Mouse (Mus musculus) left cerebral cortex, adult 2 months (tissue): ENCODE data around the gene Slc25a13. TPM values are rescaled to one million over a fixed set of nuclear protein-coding genes. Genes with fewer than 3 reads are reported as not detected.

Experiments
- DNase-seq, 2 experiments: peaks; one replicate each; pipeline ENCODE4 v3.0.0; 2021 to 2022; ENCODE audit warnings: low spot score in 2 of 2, mixed read lengths in 1 of 2; ENCODE audit errors: extremely low spot score in 1 of 2
- H3K27ac ChIP-seq: fragments of 200-600 bp; 2 replicates; pipeline ENCODE4 v1.8.1; 2022
- H3K4me3 ChIP-seq: fragments of 200-600 bp; 2 replicates; pipeline ENCODE4 v1.8.1; 2022
- CTCF ChIP-seq: fragments of 200-600 bp; IDR thresholded peaks from 2 replicates; pipeline ENCODE4 v1.8.1; 2022; ENCODE audit warnings: antibody characterized with exemption, mild to moderate bottlenecking, moderate library complexity
- intact Hi-C: fragments of 180-260 bp; cut with DNase I; formaldehyde crosslinking; loops from one replicate; pipeline ENCODE4 v1.15.1; 2025
- total RNA-seq, 2 experiments: library from RNA; stranded (reverse); gene quantifications; 2 replicates each; pipeline ENCODE4 v1.2.3; 2021

Gene Slc25a13
- total RNA-seq, 2 experiments from 2014 or later: 2.7 to 2.9 TPM

DNA sequence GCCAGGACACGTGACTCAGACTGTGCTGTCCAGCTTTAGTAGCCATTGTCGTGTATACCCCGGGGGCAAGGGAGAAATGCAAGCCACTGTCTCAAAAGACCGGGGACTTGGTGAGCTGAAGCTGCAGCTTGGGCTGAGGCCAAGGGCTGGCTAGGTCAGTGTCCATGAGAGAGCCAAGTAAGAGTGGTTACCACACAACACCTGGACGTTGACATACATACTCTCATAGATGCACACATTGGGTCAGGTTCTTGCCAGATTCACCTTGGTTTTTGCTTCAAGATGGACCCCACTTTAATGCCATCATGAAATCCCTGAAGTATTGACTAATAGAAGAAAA lies 283 bp upstream of the Slc25a13 start:
- TF ChIP-seq CTCF: no peak
- Histone ChIP-seq H3K4me3 (peak overlapping the region; percentile 54), H3K27ac (no peak overlapping the region)
- DNase-seq: no peak
- intact Hi-C loops: loop anchor here (10.0 kb wide), 1 partner anchor 668 kb away; the partner anchor contains the start of gene Dlx5

DNA sequence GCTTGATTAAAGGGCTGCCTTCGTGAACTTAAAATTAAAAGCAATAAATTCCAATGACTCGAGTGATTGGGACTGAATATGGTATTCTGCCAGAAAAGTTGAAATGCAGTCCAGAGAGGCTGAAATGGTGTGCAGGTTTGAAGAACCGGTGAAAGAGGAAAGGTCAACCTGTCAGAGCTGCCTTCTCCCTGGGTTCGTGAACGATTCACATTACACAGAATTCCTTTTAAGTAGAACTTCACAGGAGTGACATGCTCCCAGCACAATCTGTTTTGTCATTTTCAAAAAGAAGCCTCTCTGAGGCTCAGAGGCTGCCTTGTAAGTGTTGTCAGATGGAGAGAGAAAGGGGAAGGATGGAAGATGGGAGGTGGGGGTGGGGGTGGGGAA lies 860 bp downstream of the Slc25a13 start:
- no peak overlapping the region for H3K27ac ChIP-seq
- H3K4me3 ChIP-seq: peak overlapping the region; percentile 54
- no peak for DNase-seq
- intact Hi-C loops: loop anchor here (10.0 kb wide), 1 partner anchor 669 kb away; the partner anchor contains the start of gene Dlx5
- TF ChIP-seq CTCF: no peak

DNA sequence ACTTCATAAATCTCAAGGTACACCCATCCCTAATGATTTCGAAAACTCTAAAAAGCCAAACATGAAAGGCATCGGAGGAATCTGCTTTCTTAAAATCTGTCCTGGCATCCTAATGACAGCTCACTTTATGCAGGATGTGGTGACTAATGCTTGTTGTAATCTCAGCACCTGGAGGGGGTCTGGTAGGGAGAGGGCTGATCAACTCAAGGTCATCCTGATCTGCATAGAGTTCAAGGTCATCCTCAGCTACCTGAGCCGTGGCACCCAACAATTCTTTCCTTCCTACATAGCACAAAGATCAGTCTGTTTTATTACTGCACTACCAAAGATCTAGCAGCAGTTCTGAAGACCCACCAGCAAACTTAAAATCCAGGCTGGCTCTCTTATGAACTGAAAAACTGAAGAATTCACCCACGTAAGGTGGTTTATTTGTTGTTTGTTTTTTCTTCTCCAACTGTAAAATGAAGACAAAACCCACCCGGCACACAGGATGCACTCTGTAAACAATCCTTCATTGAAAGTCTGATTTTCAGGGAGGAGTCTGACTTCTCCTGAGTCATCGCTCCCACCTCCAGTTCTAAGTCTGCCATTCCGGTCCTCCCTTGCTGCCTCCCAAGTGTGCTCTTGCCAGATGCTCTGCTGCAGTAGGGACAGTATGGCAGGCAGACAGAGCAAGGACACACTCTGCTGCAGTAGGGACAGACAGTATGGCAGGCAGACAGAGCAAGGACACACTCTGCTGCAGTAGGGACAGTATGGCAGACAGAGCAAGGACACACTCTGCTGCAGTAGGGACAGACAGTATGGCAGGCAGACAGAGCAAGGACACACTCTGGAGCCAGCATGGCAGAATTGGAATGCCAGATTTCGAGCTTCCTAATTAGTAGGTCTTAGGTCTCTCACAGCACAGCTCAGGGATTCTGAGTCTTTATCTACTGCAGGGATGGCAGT lies 4.3 kb downstream of the Slc25a13 start:
- DNase-seq: no peak
- no peak for TF ChIP-seq CTCF
- intact Hi-C loops: loop anchor here (10.0 kb wide), 1 partner anchor 672 kb away; the partner anchor contains the start of gene Dlx5
- Histone ChIP-seq H3K4me3 (no peak overlapping the region), H3K27ac (no peak overlapping the region)

DNA sequence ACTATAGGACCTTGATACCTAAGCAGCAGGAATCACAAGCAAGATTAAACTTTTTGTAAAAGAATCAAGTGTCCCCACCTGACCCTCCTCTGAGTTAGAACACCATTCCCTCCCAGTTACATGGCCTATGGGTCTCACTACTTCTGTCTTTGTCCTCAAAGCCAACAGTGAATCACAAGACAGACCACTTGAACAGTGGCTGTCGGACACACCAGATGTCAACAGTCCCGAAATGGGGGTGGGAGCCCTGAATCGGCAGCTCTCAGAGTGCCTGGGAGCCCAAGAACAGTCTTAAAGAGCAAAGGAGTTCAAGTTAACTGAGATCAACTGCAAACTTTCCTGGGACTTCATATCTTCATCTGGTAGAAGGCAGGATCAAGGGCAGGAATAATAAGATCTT lies 5.0 kb downstream of the Slc25a13 start:
- Histone ChIP-seq H3K27ac (no peak overlapping the region), H3K4me3 (no peak overlapping the region)
- intact Hi-C loops: loop anchor here (10.0 kb wide), 1 partner anchor 673 kb away; the partner anchor contains the start of gene Dlx5
- TF ChIP-seq CTCF: no peak
- no peak for DNase-seq

DNA sequence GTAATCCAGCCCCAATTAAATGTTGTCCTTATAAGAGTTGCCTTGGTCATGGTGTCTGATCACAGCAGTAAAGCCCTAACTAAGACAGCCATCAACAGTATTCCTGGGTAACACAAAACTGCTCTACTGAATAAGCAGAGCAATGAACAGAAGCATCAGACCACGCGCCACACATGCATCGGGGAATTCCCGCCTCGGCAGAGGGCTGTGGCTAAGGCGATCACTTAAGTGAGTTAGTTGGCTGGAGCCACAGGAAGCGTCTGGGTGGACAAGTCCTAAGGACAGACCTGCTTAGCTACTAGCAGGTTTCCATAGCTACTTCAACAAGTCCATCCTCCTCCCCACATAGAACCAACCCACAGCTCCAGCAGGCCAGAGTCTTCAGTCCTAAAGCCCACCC lies 6.3 kb downstream of the Slc25a13 start:
- intact Hi-C loops: loop anchor here (10.0 kb wide), 1 partner anchor 674 kb away; the partner anchor contains the start of gene Dlx5
- Histone ChIP-seq H3K4me3 (no peak overlapping the region), H3K27ac (no peak overlapping the region)
- DNase-seq: no peak
- no peak for TF ChIP-seq CTCF

DNA sequence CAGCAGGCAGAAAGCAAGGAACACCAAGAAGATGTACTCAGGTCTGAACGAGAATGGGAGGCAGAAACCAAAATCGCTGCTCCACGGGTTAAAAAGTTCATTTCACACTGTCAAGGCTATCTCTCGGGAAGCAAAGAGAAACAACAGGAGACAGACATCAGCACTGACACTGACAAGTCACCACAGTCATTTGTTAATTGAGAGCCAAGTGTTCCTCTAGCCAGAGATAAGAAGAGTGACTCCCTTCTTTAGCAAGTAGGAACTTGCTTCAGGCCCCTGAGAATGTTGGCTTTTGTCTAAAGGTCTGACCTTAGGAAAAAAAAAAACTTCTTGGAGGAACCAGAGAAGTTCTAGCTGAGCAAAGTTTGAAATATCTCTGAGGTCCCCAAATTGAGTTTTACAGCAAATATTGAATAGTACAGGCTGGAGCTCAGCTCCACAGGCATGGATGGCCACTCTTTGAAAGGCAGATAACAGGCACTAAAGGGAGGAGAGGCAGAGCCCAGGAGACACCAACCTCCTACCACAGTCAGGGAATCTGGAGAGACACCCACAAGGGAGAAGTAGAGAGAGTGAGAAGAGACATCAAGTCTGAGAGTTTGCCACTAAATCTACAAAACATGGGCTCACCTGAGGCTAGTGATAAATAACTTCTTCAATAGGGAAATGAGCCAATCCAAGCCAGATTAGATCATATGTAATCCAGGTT lies 8.5 kb downstream of the Slc25a13 start:
- H3K4me3 ChIP-seq: no peak overlapping the region
- TF ChIP-seq CTCF: no peak
- no peak overlapping the region for H3K27ac ChIP-seq
- intact Hi-C loops: no loop called here
- DNase-seq: no peak

DNA sequence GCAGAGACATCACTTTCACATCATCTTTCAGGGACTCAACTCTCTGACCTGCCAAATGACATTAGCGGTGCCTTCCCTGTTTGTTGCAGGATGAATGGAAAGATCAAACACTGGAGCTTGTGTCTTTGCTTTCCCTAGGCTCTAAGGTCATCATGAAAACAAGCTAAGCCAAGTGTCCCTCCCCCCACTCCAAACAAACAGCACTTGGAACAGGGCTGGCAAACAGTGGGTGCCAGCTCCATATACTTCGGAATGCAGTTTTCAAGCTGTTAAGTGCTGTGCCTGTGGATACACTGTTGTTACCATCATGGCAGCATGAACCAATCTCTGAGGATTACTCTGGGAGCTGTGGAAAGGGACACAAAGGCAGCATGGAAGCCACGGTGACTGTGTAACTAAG lies 9.1 kb downstream of the Slc25a13 start:
- H3K4me3 ChIP-seq: no peak overlapping the region
- DNase-seq: no peak
- H3K27ac ChIP-seq: no peak overlapping the region
- intact Hi-C loops: no loop called here
- TF ChIP-seq CTCF: no peak

DNA sequence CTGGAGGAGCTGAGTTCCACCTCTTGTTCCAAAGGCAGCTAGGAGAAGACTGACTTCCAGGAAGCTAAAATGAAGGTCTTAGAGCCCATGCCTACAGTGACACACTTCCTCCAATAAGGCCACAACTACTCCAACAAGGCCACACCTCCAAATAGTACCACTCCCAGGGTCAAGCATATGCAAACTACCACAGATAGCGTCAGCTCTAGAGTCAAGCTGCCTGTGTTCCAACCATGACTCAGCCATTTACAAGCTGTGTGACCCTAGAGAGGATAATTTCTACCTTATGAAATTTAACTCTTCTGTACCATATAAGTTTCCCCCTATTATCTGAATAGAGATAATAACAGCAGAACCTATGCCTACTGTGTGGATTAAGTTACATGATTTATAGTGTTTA lies 9.6 kb downstream of the Slc25a13 start:
- intact Hi-C loops: no loop called here
- TF ChIP-seq CTCF: no peak
- DNase-seq: no peak
- Histone ChIP-seq H3K27ac (no peak overlapping the region), H3K4me3 (no peak overlapping the region)

DNA sequence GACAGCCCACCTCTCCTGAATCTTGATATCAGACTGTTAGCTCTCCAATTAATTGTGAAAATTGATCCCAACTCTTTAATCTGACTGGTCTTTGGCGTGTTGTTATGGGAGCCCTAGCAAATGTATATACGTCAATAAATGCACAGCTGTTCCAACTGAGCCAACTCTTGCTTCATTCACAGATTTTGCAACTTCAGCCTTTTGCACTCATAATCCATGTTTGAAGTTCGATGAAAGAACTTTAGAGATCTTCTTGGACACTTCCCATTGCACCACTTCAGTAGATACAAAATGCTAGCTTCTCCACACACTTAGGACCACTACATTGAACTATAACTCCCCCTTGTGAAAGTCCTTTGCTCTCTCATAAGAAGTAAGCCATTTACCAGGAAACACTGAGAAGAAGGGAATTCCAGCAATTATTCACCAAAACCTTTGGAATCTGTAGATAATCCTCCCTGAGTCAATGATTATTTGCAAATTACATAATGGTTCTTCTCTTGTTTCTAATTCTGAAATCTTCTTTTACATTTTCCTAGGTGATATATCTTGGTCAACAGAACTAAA lies 11.3 kb downstream of the Slc25a13 start:
- intact Hi-C loops: no loop called here
- Histone ChIP-seq H3K4me3 (no peak overlapping the region), H3K27ac (no peak overlapping the region)
- no peak for TF ChIP-seq CTCF
- DNase-seq: no peak

DNA sequence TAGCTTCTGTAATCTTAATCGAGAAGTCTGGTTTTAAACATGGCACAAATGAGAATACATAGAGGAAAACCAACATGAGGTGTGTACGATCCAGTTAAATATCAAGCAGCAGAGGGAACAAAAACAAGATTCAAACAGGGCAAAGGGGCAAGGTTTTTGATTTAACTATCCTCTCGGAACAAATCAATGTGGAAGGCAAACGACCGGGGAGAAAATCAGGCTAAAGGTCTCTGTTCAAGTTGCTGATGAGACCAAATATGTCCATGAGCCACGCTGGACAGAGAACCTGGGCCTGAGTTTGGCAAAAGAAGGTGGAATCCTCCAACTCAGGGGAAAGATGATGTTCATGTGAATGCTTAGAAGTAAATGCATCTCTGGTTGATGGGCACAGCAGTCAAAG lies 14.5 kb downstream of the Slc25a13 start:
- intact Hi-C loops: no loop called here
- no peak for TF ChIP-seq CTCF

DNA sequence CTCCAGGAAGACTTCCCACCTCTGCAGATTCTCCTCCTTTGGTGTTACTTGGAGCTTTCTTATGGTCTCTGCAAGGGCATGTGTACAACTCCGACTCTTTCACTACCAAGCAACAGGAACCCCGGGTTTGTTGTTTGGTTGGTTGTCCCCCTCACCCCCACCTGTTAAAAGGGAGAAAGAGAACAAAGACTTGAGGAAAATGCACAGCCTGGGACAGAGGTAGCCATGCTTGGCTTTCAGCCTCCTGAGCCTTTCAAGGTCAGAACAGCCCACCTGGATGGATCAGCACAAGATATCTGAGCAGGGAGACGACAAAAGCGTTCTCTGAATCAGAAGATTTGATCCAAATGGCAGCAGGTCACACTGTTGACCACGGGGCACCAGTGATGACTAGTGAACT lies 15.0 kb downstream of the Slc25a13 start:
- TF ChIP-seq CTCF: no peak
- intact Hi-C loops: no loop called here
- no peak for DNase-seq
- no peak overlapping the region for H3K4me3 ChIP-seq
- no peak overlapping the region for H3K27ac ChIP-seq

More for the DNA sequence above, 14.5 kb downstream of the Slc25a13 start:
- DNase-seq: no peak
- Histone ChIP-seq H3K27ac (no peak overlapping the region), H3K4me3 (no peak overlapping the region)
